7 mouse cellular contexts compared by ENCODE assay signal in genomic region chr10:80171252-80171651, GRCm38 (mm10). TPM values are rescaled to one million over a fixed set of nuclear protein-coding genes. Genes with fewer than 3 reads are reported as not detected.
DNase-seq lines count a peak whose midpoint lies in the region; ATAC-seq lines count a peak whose summit lies in the region.

No protein-coding gene starts in this region.

- no peak overlapping the region for H3K4me2 ChIP-seq in hindbrain, embryonic 16.5 days (ENCODE audit: low read length)
- peak overlapping the region; percentile 73 for H3K4me2 ChIP-seq in neural tube, embryonic 12.5 days (replicated peaks)
- peak overlapping the region; percentile 73; the same call in 1 of the 2 replicates for H3K4me2 ChIP-seq in limb, embryonic 12.5 days

- no peaks in the 10 kb centered on the region for H3K9me3 ChIP-seq in hindbrain, embryonic 10.5 days
- no peaks in the 10 kb centered on the region for H3K9me3 ChIP-seq in hindbrain, embryonic 16.5 days (ENCODE audit: control insufficient read depth, low read length)
- no peaks in the 10 kb centered on the region for H3K9me3 ChIP-seq in neural tube, embryonic 12.5 days
- H3K9me3 ChIP-seq in limb, embryonic 12.5 days = no peaks in the 10 kb centered on the region

- WGBS in hindbrain, embryonic 10.5 days = 94% methylated on average over 15 of the region's 15 CpGs
- 91% methylated on average over 15 of the region's 15 CpGs for WGBS in hindbrain, embryonic 16.5 days
- WGBS in neural tube, embryonic 12.5 days = 92% methylated on average over 15 of the region's 15 CpGs
- 92% methylated on average over 15 of the region's 15 CpGs for WGBS in limb, embryonic 12.5 days

- H3K4me3 ChIP-seq in hindbrain, embryonic 10.5 days = peak overlapping the region; percentile 65
- no peak overlapping the region for H3K4me3 ChIP-seq in hindbrain, embryonic 16.5 days (ENCODE audit: low read length)
- no peak overlapping the region for H3K4me3 ChIP-seq in neural tube, embryonic 12.5 days
- no peak overlapping the region; the same call in 1 of the 2 replicates for H3K4me3 ChIP-seq in limb, embryonic 12.5 days (replicated peaks)

- peaks cover 78% of the 10 kb centered on the region for H3K4me1 ChIP-seq in hindbrain, embryonic 10.5 days (replicated peaks)
- H3K4me1 ChIP-seq in hindbrain, embryonic 16.5 days (ENCODE audit: control insufficient read depth, insufficient read depth, low read depth, low read length) = peaks cover 42% of the 10 kb centered on the region
- H3K4me1 ChIP-seq in neural tube, embryonic 12.5 days = peaks cover 43% of the 10 kb centered on the region
- peaks cover 46% of the 10 kb centered on the region for H3K4me1 ChIP-seq in limb, embryonic 12.5 days (replicated peaks)

- intact Hi-C loops in heart, postnatal 14 days (cut with DNase I) = no loop called here

- H3K27ac ChIP-seq in hindbrain, embryonic 10.5 days = peak overlapping the region; percentile 89; the same call in 1 of the 2 replicates
- H3K27ac ChIP-seq in hindbrain, embryonic 16.5 days (ENCODE audit: low read depth, low read length) = no peak overlapping the region
- no peak overlapping the region for H3K27ac ChIP-seq in neural tube, embryonic 12.5 days
- 0 out of 2 replicates have a peak overlapping the region, but pooled peaks have one; percentile 45 for H3K27ac ChIP-seq in limb, embryonic 12.5 days

- H3K36me3 ChIP-seq in hindbrain, embryonic 10.5 days = peaks cover 42% of the 10 kb centered on the region
- H3K36me3 ChIP-seq in hindbrain, embryonic 16.5 days (ENCODE audit: control insufficient read depth, insufficient read depth, low read length) = peaks cover 25% of the 10 kb centered on the region
- peaks cover 33% of the 10 kb centered on the region for H3K36me3 ChIP-seq in neural tube, embryonic 12.5 days
- H3K36me3 ChIP-seq in limb, embryonic 12.5 days = peaks cover 34% of the 10 kb centered on the region

- ATAC-seq in hindbrain, embryonic 16.5 days = no peak
- ATAC-seq in neural tube, embryonic 12.5 days (ENCODE audit: low FRiP score, low read depth) = no peak
- no peak for ATAC-seq in limb, embryonic 12.5 days (ENCODE audit: insufficient number of reproducible peaks, insufficient read depth, low FRiP score, low TSS enrichment, low read depth)

- no peak for DNase-seq in hindbrain, embryonic 10.5 days (ENCODE audit: low spot score)
- DNase-seq in neural tube, embryonic 10.5 days (ENCODE audit: extremely low spot score, low spot score) = no peak
- DNase-seq in spleen, postnatal 36 days (ENCODE audit: low spot score in 2 of 2) = no peak
- no peak for DNase-seq in heart, postnatal 14 days

- H3K9ac ChIP-seq in hindbrain, embryonic 16.5 days (ENCODE audit: low read depth, low read length) = no peak overlapping the region
- H3K9ac ChIP-seq in neural tube, embryonic 12.5 days = no peak overlapping the region
- H3K9ac ChIP-seq in limb, embryonic 12.5 days (replicated peaks) = 0 out of 2 replicates have a peak overlapping the region, but pooled peaks have one; percentile 0

- H3K27me3 ChIP-seq in hindbrain, embryonic 10.5 days (ENCODE audit: insufficient read depth, poor library complexity, severe bottlenecking) = no peaks in the 10 kb centered on the region; the same call in 1 of the 2 replicates
- no peaks in the 10 kb centered on the region for H3K27me3 ChIP-seq in hindbrain, embryonic 16.5 days (replicated peaks; ENCODE audit: control insufficient read depth, insufficient read depth, low read length)
- no peaks in the 10 kb centered on the region for H3K27me3 ChIP-seq in neural tube, embryonic 12.5 days (replicated peaks)
- no peaks in the 10 kb centered on the region for H3K27me3 ChIP-seq in limb, embryonic 12.5 days

RNA-seq across cellular contexts. Expression of gene 1600002K03Rik, which starts 1.5 kb away (rescaled TPM):
- polyA plus RNA-seq in hindbrain, embryonic 10.5 days (2016; fragmentation: Nextera tagmentation; extraction: Ambion mirVana) = 12.9 and 14.4 TPM in 2 replicates
- 9.4 and 10.1 TPM in 2 replicates for polyA plus RNA-seq in hindbrain, embryonic 16.5 days (2015; fragmentation: Nextera tagmentation; extraction: Ambion mirVana)
- polyA plus RNA-seq in neural tube, embryonic 12.5 days (2016; fragmentation: Nextera tagmentation; extraction: Ambion mirVana) = 14.9 and 15.7 TPM in 2 replicates
- 9.1 and 9.5 TPM in 2 replicates for polyA plus RNA-seq in limb, embryonic 12.5 days (2016; fragmentation: Nextera tagmentation; extraction: Ambion mirVana)
- 1 to 10 TPM; 3.8 to 4.7 TPM for total RNA-seq in heart, postnatal 14 days (2021)

RNA-seq across cellular contexts. Expression of gene Cirbp, which starts 5.5 kb away (rescaled TPM):
- 95.3 and 153 TPM in 2 replicates for polyA plus RNA-seq in hindbrain, embryonic 10.5 days (2016; fragmentation: Nextera tagmentation; extraction: Ambion mirVana)
- polyA plus RNA-seq in hindbrain, embryonic 16.5 days (2015; fragmentation: Nextera tagmentation; extraction: Ambion mirVana) = 288 and 311 TPM in 2 replicates
- 262 and 273 TPM in 2 replicates for polyA plus RNA-seq in neural tube, embryonic 12.5 days (2016; fragmentation: Nextera tagmentation; extraction: Ambion mirVana)
- 166 and 175 TPM in 2 replicates for polyA plus RNA-seq in limb, embryonic 12.5 days (2016; fragmentation: Nextera tagmentation; extraction: Ambion mirVana)
- total RNA-seq in heart, postnatal 14 days (2021) = 10 to 100 TPM; 40.4 to 64.3 TPM

RNA-seq across cellular contexts. Expression of gene Efna2, which starts 8.0 kb away (rescaled TPM):
- polyA plus RNA-seq in hindbrain, embryonic 10.5 days (2016; fragmentation: Nextera tagmentation; extraction: Ambion mirVana) = 41.3 and 43.7 TPM in 2 replicates
- 21.5 and 22.7 TPM in 2 replicates for polyA plus RNA-seq in hindbrain, embryonic 16.5 days (2015; fragmentation: Nextera tagmentation; extraction: Ambion mirVana)
- polyA plus RNA-seq in neural tube, embryonic 12.5 days (2016; fragmentation: Nextera tagmentation; extraction: Ambion mirVana) = 47.9 and 48.0 TPM in 2 replicates
- 60.3 and 62.2 TPM in 2 replicates for polyA plus RNA-seq in limb, embryonic 12.5 days (2016; fragmentation: Nextera tagmentation; extraction: Ambion mirVana)
- 1 to 10 TPM; 1.1 to 1.4 TPM for total RNA-seq in heart, postnatal 14 days (2021)

RNA-seq across cellular contexts. Expression of gene Midn, which starts 23.2 kb away (rescaled TPM):
- 22.3 and 24.6 TPM in 2 replicates for polyA plus RNA-seq in hindbrain, embryonic 10.5 days (2016; fragmentation: Nextera tagmentation; extraction: Ambion mirVana)
- 16.0 and 16.1 TPM in 2 replicates for polyA plus RNA-seq in hindbrain, embryonic 16.5 days (2015; fragmentation: Nextera tagmentation; extraction: Ambion mirVana)
- 40.8 and 45.1 TPM in 2 replicates for polyA plus RNA-seq in neural tube, embryonic 12.5 days (2016; fragmentation: Nextera tagmentation; extraction: Ambion mirVana)
- polyA plus RNA-seq in limb, embryonic 12.5 days (2016; fragmentation: Nextera tagmentation; extraction: Ambion mirVana) = 30.6 and 38.0 TPM in 2 replicates
- total RNA-seq in heart, postnatal 14 days (2021) = 100 to 1,000 TPM; 158 to 178 TPM

RNA-seq across cellular contexts. Expression of gene Cbarp, which starts 30.6 kb away (rescaled TPM):
- 7.1 and 15.0 TPM in 2 replicates for polyA plus RNA-seq in hindbrain, embryonic 10.5 days (2016; fragmentation: Nextera tagmentation; extraction: Ambion mirVana)
- 98.8 and 130 TPM in 2 replicates for polyA plus RNA-seq in hindbrain, embryonic 16.5 days (2015; fragmentation: Nextera tagmentation; extraction: Ambion mirVana)
- polyA plus RNA-seq in neural tube, embryonic 12.5 days (2016; fragmentation: Nextera tagmentation; extraction: Ambion mirVana) = 26.5 and 27.3 TPM in 2 replicates
- 4.9 and 5.6 TPM in 2 replicates for polyA plus RNA-seq in limb, embryonic 12.5 days (2016; fragmentation: Nextera tagmentation; extraction: Ambion mirVana)
- 1 to 10 TPM; 3.0 to 3.3 TPM for total RNA-seq in heart, postnatal 14 days (2021)

Comparison
In these comparisons a context has a peak if more than half of its experiments do, and no peak if none do; other contexts are left out.
1. H3K27ac ChIP-seq: peak in hindbrain, embryonic 10.5 days (single experiment) and limb, embryonic 12.5 days (single experiment); none in hindbrain, embryonic 16.5 days (single experiment) and neural tube, embryonic 12.5 days (single experiment).